Mouse (Mus musculus): ENCODE data around the gene Prp2.
A peak's percentile ranks its signal among the peaks of the same experiment; 100 is the strongest.
"Not testable (repeated sequence)": the region's sequence is repeated elsewhere in the genome, so short reads cannot be mapped to it uniquely, and the experiment has no call there.

Prp2 gene

GRCm38 (mm10) chr6:132595613-132596012 lies at the start of gene Prp2:
TSS of gene Prp2 (plus strand) at chr6:132595913.
- DNase-seq (ENCODE audit: low read depth): not testable (repeated sequence)

- DNase-seq (ENCODE audit: low read depth): not testable (repeated sequence)
Measured at GRCm38 (mm10) chr6:132569509-132569908, 26.2 kb upstream of the Prp2 start, which contains the start of gene Prh1. TSS of gene Prh1 (plus strand) at chr6:132569809.

GRCm38 (mm10) chr6:132649399-132649798 lies 53.7 kb downstream of the Prp2 start:
- DNase-seq (ENCODE audit: low read depth): peak; percentile 1
